8 mouse cellular contexts compared by ENCODE assay signal in the genomic region with DNA sequence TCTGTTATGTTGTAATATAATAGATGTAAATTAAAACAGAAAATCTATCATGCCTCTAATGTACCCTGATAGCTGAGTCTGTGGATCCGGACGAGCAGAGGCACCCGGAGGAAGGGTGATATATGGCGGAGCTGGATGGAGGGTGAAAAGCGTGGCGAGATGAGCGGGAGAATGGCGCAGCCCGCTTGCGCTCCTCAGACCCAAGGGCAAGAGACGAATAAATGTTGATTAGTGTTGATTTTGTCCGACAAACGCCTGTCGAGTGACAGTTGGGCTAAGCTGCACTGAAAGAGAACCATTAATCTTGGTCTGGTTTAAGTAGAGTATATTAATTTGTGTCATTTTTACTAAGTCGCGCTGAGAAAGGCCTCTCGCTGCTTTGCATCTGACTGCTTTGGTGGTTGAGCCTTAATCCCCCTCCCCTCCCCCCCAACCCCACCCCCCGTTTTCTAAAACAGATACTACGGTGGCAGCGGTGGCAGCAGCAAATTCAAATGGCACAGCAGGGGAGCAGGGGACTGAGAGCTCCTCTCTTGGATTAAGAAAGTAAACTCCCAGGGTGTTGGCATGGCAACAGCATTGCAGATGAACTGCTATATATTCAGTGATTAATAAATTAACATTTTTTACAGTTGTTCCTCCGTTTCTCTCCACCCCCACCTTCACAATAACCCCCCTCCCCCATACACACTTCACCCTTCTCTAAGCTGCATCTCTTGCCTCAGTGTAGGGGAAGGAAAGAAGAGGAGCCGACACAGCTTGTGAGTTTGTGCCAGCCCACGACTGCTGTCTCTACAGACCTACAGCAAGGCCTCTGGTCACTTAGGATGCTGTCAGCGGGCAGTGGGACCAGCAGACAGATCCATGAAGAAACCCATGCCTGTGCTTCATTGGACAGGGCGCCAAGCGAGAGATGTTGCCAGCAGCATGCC.
DNase-seq lines count a peak whose midpoint lies in the region; ATAC-seq and TF ChIP-seq lines count a peak whose summit lies in the region.
"Had no signal": no experiment of that assay in that cellular context is flagged by ENCODE, and none has a peak within 500 bp of the region (broad histone marks: within the 10 kb centered on the region; RNA-seq: fewer than 3 reads in every experiment).

No protein-coding gene starts in this region.

- TF ChIP-seq EP300 in liver, postnatal 0 days (IDR thresholded peaks at IDR 0.05; ENCODE audit: low read depth), result no peak

- no peaks in the 10 kb centered on the region for H3K9me3 ChIP-seq in forebrain, embryonic 14.5 days (replicated peaks; ENCODE audit: control insufficient read depth, low read length)
- no peaks in the 10 kb centered on the region for H3K9me3 ChIP-seq in liver, postnatal 0 days (ENCODE audit: low read length)

- DNase-seq in right cerebral cortex, postnatal 10 days (ENCODE audit: low spot score in 2 of 2), result peak; percentile 72 to 77
- DNase-seq in right cerebral cortex, adult 2 months (ENCODE audit: low spot score in 2 of 2), result no peak
- peak; percentile 96 for DNase-seq in forebrain, embryonic 14.5 days (ENCODE audit: low spot score)
- DNase-seq in liver, postnatal 0 days, result no peak
- DNase-seq in urinary bladder, postnatal 14 days (ENCODE audit: low spot score), result no peak
- no peak for DNase-seq in B cell, adult 2 months
- DNase-seq in cerebellum, adult 11 months, result no peak
- DNase-seq: gastrocnemius, adult 2 months had no signal

- no peaks in the 10 kb centered on the region for H3K27me3 ChIP-seq in forebrain, embryonic 14.5 days (replicated peaks; ENCODE audit: control insufficient read depth, insufficient read depth, low read length)
- no peaks in the 10 kb centered on the region for H3K27me3 ChIP-seq in liver, postnatal 0 days (ENCODE audit: insufficient read depth, low read length)

- H3K36me3 ChIP-seq in forebrain, embryonic 14.5 days (ENCODE audit: control insufficient read depth, insufficient read depth, low read length), result no peaks in the 10 kb centered on the region
- H3K36me3 ChIP-seq in liver, postnatal 0 days (replicated peaks; ENCODE audit: insufficient read depth, low read length), result 0 out of 2 replicates have a peak, but pooled peaks cover 3% of the 10 kb centered on the region

- H3K4me2 ChIP-seq in forebrain, embryonic 14.5 days (ENCODE audit: low read length), result peak overlapping the region; percentile 57
- H3K4me2 ChIP-seq in liver, postnatal 0 days (ENCODE audit: low read depth, low read length), result peak overlapping the region; percentile 49; the same call in 1 of the 2 replicates

- peaks cover 76% of the 10 kb centered on the region for H3K4me1 ChIP-seq in forebrain, embryonic 14.5 days (ENCODE audit: control insufficient read depth, insufficient read depth, low read length)
- no peaks in the 10 kb centered on the region for H3K4me1 ChIP-seq in liver, postnatal 0 days (ENCODE audit: insufficient read depth)

- peak; percentile 69 for ATAC-seq in forebrain, embryonic 14.5 days
- no peak for ATAC-seq in liver, postnatal 0 days

- peak overlapping the region; percentile 51 for H3K9ac ChIP-seq in forebrain, embryonic 14.5 days (ENCODE audit: low read length)
- no peak overlapping the region for H3K9ac ChIP-seq in liver, postnatal 0 days (replicated peaks)

- H3K27ac ChIP-seq in forebrain, embryonic 14.5 days (ENCODE audit: low read depth, low read length), result peak overlapping the region; percentile 90
- H3K27ac ChIP-seq in liver, postnatal 0 days (ENCODE audit: low read depth), result no peak overlapping the region
- H3K27ac ChIP-seq: gastrocnemius, adult 2 months had no signal

- no peak for TF ChIP-seq CTCF in liver, postnatal 0 days (IDR thresholded peaks at IDR 0.05; ENCODE audit: low read depth)

- peak overlapping the region; percentile 23 for H3K4me3 ChIP-seq in forebrain, embryonic 14.5 days (ENCODE audit: low read depth, low read length)
- no peak overlapping the region for H3K4me3 ChIP-seq in liver, postnatal 0 days (ENCODE audit: low read depth, low read length)
- H3K4me3 ChIP-seq: gastrocnemius, adult 2 months had no signal

- 1% methylated on average over 26 of the region's 26 CpGs for WGBS in forebrain, embryonic 14.5 days
- 51% methylated on average over 26 of the region's 26 CpGs for WGBS in liver, postnatal 0 days (ENCODE audit: insufficient replicate concordance)

Comparison
In these comparisons a context has a peak if more than half of its experiments do, and no peak if none do; other contexts are left out.
1. DNase-seq: peak in right cerebral cortex, postnatal 10 days (2 of 2) and forebrain, embryonic 14.5 days (single experiment); none in right cerebral cortex, adult 2 months (0 of 2), liver, postnatal 0 days (single experiment), urinary bladder, postnatal 14 days (single experiment), B cell, adult 2 months (0 of 2) and cerebellum, adult 11 months (single experiment).